Mouse (Mus musculus): Measurements from ENCODE around the gene Spaca4.

Spaca4 gene

DNA sequence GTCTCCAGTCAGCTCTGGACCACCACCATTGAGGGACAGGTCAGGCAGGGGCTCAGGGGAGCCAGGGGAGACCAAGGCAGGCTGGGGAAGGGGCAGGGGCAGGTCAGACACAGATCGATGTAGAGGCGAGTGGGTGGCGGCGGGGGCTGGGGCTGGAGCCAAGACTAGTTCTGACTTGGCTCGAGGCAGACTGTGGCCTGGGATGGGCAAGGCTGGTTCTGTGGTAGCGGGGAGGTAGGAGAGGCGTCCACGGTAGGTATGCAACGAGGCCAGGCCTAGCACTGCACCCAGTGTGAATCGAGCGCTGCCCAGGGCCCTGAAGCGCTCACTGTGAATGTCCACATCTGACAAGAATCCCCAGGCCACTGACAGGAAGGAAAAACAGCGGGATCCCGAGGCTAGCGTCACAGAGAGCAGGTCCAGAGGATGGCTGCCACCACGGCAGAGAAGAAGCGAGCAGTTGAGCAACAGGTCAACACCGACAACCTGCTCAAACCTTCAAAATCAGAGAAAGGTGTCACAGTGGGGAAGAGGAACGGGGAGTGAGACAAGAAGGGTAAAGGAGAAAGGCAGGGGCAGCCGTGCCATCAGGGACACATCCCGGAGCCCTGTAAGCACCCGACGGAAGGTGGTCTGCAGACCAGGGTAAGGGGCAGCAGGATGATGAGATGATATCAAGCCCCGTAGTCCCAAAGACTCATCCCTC, 14.1 kb downstream of the Spaca4 start:
- no peak for DNase-seq

DNA sequence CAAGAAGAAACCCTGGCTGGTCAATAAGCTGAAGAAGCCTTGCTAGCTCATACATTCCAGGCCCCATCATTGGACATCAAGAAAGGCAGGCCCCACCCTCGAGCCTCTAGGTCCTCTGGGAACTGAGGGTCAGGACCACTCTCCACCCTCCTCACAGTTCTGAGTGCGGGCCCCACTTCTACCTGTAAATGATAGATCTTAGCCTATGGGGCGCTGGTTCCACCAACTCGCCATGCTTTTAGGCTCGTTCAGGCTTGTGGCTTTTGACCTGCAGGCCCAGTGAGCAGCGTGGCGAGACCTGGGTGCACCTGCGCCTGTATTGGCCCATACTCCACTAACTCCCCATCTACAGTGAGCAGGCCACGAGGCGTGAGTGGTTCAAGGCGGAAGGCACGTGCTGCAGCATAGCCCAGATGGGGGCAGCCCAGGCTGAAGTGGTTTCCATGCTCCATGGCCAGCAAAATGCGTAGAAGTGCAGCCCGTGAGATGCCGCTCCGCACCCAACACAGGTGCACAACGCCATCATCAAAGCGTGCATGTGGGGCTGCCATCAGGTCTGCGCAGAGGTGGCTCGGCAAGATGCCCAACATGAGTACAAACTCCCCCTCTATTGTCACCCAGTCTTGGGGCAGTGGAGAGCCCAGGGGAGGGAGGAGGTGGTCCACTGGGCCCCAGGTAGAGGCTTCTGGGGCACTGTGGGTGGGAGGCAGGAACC, 15.0 kb downstream of the Spaca4 start:
- no peak for DNase-seq

DNA sequence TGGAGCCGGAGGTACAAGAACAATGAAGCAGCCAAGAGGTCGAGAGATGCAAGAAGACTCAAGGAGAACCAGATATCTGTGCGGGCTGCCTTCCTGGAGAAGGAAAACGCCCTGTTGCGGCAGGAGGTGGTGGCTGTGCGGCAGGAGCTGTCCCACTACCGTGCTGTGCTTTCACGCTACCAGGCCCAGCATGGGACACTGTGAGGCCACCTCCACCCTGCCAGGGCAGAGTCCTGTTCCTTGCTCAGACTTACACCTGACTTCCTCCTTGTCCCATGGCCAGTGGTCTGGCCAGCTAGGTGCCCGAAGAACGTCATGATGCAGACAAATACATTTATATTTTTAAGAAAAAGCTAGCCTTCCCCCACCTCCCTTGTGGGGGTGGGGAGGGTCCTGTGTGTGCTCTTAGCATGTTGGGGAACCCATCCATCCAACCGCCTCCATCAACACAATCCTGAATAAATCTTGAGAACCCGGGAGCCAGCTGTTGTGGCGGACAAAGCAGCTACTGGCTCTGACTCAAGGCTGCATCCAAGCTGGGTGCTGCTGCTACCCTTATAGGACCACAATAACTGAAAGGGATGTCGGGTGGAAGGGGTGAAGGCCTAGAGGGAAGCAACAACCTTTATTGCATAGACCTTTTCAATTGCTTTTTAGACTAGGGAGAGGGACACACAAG, 15.8 kb downstream of the Spaca4 start:
- no peak for DNase-seq

DNA sequence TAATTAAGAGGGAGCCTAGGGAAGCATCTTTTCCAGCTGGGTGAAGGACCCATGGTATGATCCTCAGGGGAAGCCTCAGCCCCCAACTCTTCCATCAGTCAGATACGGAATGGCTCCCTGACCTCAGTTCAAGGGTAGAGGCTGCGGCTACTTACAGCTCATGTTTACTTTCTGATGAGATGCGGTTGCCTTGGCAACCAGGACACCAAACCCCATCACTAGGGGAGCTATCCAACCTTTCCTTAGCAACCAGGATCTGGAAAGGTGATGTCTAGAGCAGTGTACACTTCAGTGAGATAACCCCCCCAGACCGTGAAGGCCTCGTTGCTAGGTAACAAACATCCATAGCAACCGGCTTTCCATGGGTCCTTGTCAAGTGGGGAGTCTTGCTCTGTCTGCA, 16.6 kb downstream of the Spaca4 start:
- DNase-seq, result peak; percentile 53

DNA sequence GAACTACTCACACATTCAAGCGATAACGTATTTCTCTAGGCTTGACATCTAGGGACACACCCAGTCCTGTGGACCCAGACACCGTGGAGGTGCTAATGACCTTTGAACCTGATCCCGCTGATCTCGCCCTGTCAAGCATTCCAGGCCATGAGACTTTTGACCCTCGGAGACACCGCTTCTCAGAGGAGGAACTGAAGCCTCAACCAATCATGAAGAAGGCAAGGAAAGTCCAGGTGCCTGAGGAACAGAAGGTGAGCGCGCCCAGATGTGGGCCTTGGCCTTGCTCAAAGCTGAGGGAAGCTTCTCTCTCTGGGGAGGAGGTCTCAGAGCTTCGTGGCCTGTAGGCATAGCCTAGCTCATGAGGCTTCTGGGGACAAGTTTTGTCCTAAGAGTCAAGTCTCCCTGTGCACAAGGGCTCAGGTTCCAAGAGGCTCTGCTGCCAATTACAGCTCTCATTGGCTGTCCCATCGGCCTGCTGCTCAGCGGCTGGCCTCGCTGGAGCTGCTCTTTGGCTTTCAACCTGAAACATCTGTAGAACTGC, 17.3 kb downstream of the Spaca4 start:
- no peak for DNase-seq

DNA sequence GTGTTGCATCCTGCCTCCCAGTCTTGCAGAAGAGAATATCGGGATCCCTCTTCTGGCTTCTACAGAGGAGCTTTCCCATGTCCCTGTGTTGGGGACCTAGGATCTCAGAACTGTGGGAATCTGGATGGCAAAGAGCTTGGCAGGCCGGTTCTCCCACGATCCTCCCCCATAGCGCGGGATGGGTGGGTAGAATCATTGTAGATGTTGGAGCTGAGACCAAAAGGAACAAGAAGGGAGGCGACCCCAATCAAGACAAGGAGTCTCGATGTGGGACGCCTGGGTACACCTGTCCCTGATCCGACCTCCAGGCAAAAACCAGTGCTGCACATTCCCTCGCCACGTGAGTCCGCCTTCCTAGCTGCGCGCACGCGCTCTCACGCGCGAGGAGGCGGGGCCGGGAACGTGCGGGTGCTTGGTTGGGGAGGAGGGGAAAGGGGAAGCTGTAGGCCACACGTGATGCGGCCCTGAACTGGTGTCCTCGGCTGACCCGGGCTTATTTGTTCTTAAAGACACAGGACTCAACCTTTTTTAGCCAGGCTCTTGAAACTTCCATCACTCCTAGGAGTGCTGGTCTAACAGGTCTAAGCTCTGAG, 18.1 kb downstream of the Spaca4 start:
- peak; percentile 92 for DNase-seq

DNA sequence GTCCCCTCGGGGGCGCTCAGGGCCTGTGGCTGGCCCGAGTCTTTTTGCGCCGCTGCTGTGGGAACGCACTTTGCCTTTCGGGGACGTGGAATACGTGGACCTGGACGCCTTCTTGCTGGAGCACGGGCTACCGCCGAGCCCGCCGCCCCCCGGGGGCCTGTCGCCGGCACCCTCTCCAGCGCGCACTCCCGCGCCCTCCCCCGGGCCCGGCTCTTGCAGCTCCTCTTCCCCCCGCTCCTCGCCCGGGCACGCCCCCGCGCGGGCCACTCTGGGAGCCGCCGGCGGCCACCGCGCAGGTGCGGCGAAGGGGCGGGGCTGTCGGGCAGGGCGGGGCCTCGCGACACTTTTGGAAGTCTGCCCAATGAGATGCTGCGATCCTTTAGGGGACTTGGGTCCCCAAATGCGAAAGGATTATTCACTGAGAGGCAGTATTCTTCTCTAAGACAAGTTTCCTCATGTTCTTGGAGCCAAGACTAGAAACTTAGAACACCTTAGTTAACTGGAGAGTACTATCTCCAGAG, 18.8 kb downstream of the Spaca4 start:
- DNase-seq, result peak; percentile 88

DNA sequence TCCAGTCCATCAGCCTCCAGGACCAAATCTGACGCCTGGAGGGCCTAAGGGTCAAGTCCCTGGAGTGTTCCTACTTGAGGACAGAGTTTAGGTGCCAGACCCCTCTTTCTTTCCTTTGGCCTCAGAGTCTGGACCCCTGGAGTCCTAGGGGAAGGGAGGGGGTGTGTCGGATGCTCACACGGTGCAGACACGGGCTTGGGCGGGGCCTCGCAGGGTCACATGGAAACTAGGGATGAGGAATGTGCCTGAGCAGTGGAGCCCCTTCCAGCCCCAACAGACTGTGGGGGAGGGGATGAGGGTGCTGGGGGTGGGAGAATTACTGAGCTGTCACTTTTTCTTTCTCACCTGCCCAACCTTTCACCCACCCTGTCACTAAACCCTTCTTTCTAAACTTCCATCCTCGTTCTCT, 19.7 kb downstream of the Spaca4 start:
- peak; percentile 81 for DNase-seq

DNA sequence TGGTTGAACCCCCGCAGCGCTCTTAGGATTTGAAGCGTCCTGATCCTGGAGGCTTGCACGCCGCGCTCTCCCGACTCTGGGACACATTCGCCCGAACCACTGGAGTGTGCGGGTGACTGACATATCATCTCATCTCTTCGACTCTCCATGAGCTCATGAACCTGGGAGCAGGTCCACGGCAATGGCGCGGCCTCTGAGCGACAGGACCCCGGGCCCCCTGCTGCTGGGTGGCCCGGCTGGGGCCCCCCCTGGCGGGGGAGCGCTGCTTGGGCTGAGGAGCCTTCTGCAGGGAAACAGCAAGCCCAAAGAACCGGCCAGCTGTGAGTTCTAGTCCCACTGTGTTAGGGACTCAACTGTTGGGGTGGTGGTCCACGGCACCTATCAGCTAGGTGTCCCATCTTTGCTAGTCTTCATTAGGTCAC, 20.2 kb downstream of the Spaca4 start:
- DNase-seq, result no peak

DNA sequence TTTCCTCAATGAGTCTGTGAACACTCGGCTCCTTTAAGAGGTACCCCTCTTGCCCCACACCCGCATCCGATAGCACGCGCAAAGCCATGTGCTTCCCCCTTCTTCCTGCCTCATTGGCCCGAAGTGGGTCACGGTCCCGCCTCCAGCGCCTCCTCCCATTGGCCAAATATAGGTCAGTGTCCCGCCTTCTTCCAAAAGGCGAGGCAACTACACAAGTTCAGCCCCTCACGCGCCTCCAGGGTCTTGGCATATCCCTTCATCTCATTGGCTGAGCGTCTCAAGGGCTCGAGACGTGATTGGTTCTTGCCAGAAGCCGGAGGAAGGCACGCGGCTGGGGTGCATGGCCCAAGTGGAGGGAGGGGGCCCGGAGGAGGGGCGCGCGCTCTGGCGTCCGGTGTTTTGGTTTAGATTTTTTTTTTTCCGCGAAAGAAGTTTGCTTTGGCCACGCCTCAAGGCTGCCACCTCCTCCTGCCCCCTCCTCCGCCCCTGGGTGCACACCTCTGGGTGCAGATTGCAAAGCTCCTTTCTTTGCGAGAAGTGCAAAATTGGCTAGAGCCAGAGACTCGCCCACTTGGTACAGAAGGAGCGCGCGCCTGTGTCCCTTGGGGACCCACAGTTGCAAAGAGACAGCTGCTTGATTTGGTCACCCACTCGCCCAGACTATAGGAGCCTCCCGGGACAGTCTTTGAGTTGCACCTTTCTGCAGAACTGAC, 20.7 kb downstream of the Spaca4 start, which contains the start of gene Dbp:
TSS of gene Dbp (plus strand) at position 359 of the 713 bp plus-strand sequence.
- peak; percentile 99 for DNase-seq

DNA sequence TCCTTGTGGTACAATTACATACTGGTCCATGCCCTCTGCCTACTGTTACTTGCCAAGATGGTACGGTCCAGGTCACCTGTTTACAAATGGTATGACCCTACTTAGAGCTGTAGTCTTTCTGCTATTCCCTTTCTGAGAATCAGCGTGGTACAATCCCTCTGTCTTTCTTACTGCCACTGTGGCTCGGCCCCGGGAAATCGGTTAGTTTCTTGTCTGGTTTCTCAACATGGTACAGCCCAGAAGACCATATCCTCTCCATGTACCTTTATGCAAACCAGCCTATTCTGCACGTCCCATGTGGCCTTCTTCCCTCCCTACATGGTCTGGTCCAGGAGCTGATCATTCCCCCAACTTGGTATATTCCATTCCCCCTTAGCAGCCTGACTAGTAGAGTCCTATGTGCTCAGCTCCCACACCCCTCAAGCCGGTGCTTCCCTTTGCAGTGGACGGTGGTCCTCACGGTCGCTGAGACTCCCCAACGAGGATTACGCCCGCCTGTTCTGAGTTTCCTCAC, 21.5 kb downstream of the Spaca4 start:
- peak; percentile 75 for DNase-seq

DNA sequence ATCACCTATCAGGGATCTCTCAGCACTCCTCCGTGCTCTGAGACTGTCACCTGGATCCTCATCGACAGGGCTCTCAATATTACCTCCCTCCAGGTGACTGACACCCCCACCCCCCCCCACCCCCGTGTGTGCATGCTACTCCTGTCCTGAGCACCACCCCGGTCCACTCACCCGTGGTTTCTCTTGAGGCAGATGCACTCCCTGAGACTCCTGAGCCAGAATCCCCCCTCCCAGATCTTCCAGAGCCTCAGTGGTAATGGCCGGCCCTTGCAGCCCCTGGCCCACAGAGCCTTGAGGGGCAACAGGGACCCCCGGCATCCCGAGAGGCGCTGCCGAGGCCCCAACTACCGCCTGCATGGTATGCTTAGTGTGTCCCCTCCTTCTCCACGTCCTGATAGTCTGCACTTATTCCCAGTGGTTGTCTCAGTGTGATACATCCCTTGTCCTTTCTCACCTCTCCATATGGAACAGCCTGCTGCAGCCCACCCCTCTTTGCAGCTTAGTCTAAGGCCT, 22.0 kb downstream of the Spaca4 start:
- no peak for DNase-seq

DNA sequence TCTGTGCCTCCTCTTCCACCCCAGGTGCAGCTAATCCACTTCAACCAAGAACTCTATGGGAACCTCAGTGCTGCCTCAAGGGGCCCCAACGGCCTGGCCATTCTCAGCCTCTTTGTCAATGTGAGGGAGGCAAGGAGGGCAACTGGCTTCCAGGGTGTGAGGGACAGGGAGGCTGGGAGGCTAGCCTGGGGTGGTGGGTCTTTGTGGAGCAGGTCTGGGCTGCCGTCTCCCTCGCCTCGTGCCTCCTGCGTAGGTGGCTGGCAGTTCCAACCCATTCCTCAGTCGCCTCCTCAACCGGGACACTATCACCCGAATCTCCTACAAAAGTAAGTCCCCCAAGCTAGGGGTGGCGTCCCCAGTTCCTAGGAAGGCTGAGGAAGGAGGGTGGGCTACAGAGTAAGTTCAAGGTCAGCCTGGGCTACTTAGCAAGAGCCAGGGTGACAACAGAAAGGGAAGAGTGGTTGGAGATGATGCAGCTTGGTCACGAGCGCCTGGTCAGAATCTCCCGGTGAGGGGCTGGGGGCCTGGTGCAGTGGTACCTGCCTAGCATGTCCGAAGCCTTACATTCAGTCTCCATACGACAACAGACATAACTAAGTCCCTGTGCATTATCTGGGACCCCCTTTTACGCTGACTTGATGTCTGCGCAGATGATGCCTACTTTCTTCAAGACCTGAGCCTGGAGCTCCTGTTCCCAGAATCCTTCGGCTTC, 22.6 kb downstream of the Spaca4 start:
- no peak for DNase-seq

DNA sequence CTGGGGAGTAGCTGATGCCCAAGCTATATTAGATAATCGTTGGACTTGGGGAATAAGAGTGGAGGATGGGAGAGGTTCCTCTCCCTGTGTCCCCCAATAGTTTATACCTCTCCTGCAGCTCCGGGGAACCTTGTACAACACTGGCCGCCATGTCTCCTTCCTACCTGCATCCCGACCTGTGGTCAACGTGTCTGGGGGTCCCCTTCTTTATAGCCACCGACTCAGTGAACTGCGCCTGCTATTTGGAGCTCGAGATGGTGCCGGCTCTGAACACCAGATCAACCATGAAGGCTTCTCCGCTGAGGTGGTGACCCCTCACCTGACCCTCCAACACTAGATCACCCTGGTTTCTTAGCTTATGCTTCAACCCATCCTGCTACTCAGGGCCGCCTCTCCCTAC, 23.3 kb downstream of the Spaca4 start:
- DNase-seq, result no peak

DNA sequence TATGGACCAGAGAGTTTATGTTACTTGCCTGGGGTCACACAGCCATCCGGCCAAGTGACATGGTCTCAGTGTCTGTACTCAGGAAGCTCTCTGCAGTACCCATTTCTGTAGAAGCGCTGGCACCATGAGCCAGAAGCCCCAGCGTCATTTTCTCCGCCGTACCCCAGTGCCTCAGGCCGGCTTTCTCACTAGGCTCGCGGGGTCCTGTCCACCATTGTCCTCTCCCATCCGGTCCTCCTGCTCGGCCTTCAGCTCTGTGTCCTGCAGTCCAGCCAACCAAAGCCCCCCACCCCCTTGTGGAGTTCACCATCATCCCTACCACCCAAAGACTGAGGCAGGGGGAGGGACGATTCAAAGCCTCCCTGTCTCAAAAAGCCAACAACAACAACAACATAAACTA, 24.0 kb downstream of the Spaca4 start:
- no peak for DNase-seq

DNA sequence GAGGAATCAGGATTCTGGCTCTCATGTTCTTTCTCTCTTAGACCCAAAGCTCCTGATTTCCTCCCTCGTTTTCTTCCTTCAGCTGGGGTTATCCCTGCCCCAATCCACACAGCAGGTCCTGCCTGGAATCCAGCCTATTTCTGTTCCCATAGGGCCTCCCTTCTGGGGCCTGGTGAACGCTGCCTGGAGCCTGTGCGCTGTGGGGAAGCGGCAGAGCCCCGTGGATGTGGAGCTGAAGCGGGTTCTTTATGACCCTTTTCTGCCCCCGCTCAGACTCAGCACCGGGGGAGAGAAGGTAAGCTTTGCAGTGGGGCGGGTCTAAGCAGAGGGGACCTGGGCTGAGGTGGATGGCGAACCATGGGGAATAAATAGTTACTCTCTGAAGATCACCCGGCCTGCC, 24.5 kb downstream of the Spaca4 start:
- DNase-seq, result peak; percentile 60

DNA sequence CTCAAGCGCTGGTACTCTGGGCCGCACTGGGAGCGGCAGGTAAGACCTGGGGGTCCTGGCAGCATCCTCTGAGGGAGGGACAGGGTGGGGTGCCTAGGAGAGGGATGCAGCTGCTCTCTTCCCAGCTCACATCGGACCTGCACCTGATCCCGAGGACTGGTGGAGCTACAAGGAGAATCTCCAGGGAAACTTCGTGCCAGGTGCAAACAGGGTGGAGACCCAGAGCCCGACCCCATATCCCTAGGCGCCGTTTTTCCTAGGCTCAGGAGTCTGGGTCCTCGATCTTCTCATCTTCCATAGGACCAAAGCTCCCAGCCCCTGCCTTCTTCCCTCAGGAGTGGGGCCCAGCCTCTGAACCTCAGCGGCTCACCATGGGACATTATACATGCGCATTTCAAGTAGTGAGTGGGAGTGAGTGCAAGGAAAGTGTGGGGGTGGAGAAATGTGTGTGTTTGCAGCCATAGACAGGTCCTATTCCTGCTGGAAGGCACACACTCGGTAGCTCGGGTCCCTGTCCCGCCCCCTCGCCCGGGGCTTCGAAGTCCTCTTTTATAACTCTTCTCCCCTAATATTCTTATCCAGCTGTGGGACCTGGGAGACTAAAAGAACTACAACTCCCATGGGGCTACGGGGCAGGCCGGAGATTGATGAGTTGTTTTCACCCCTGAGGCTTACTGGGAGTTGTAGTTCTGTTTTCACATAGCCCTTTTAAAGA, 25.2 kb downstream of the Spaca4 start:
- DNase-seq, result peak; percentile 80

DNA sequence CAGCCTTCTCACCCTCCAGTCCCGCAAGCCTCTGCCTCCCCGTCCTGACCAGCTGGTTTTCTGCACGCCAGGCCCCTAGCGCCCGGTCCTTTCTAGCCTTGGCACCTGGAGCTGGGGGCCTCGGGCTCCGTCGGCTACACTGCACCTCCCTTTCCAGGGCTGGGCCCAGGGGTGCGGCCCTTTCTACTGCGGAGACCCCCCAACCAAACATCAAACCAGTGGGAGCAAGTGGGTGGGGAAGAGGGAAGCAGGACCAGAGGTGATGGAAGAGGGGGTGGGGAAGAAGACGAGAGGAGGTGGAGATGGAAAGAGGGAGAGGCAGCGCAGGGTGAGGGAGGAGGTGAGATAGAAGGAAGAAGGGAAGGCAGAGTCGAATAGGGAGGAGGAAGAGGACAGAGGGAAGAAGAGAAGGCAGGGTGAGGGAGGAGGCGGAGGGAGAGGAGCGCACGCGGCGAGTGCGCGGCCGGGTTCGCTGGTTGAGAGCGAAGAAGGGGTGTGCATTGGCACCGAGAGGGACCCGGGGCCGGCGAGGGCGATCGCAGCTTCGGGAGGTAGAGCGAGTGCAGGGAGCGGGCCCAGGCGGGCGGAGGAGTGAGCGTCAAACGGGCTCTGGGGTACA, 26.0 kb downstream of the Spaca4 start, which contains the start of gene Car11:
TSS of gene Car11 (plus strand) at position 321 of the 619 bp plus-strand sequence.
- peak; percentile 59 for DNase-seq

DNA sequence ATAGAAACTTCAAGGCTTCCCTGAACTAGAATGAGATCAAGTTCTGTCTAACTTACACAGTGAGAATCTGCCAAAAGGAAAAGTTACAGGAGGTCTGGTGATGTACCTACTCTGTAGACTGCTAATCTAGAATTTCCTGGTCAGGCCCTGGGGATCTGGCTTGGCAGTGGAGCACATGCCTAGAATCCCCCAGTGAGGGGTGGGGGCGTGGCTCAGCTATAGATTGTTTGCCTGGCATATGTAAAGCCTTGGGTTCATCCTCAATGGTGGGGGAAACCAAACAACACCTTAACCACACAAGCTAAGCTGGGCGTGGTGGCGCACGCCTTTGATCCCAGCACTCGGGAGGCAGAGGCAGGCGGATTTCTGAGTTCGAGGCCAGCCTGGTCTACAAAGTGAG, 27.7 kb downstream of the Spaca4 start:
- DNase-seq, result no peak

DNA sequence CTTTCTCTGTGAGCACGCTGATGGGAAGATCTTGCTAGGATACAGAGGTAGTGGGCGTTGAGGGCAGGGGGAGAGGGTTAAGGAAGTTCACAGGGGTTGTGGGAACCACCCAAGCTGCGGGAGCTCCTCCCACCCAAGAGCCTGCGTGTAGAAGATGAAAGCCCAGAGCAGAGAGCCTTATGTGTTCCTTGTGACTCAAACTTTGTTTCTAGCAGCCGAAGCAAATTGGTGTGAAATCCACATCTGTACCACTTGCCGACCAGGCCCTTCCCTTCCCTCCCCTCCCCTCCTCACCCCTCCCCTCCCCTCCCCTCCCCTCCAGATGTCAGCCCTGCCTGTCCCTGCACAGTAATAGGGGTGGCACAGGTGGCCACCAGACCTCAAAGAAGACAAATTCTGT, 30.5 kb downstream of the Spaca4 start:
- DNase-seq, result no peak

Measured in right cerebral cortex, postnatal 25 days (tissue).